Mouse (Mus musculus): ENCODE results near the gene Rab11a. TPM values are rescaled to one million over a fixed set of nuclear protein-coding genes. Genes with fewer than 3 reads are reported as not detected.
A peak's percentile ranks its signal among the peaks of the same experiment; 100 is the strongest.

The Rab11a gene
- polyA plus RNA-seq, 1 experiment from 2014 or later: 318 TPM

DNA sequence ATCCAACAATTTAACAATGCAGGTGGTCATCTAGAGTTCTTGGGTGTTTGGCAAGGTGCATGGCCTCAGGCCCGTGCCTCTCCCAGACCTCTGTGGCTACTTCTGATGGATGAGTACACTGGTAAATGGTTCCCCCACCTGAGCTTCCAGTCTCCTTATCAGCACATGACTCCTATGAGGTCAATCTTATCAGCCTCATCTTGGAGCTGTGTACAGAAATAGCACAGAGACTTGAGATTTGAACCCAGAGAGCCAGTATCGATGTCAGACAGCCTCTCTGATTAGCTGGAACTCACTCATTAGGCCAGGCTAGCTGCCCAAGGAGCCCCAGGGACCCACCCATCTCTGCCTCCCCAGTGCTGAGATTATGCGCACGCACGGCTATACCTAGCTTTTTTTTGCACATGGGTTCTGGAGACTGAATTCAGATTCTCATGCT is 32.9 kb upstream of the Rab11a start:
- Histone ChIP-seq H3K9me3 (no peaks in the 10 kb centered on the region), H3K4me1 (peaks cover 37% of the 10 kb centered on the region), H3K27ac (no peak overlapping the region), H3K36me3 (no peaks in the 10 kb centered on the region), H3K4me3 (no peak overlapping the region), H3K27me3 (ENCODE audit: insufficient read depth, poor library complexity, severe bottlenecking) (no peaks in the 10 kb centered on the region)
- WGBS: 65% methylated on average over 5 of the region's 5 CpGs
- no peak for DNase-seq (ENCODE audit: low spot score)

DNA sequence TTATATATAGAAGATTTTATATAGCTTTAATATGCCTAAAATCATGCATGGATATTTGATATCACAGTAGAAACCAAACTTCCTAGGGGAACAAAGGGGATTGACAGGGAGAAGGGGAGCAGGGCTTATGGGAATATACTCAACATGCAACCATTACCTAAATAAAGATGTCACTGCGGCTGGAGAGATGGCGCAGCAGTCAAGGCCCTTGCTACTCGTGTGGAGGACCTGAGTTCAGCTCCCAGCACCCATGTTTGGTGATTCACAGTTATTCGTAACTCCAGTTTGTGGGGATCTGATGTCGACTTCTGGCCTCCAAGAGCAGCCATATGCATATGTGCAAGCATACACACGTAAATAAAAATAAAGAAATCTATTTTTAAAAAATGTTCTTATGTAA is 32.4 kb upstream of the Rab11a start:
- Histone ChIP-seq H3K36me3 (no peaks in the 10 kb centered on the region), H3K9me3 (no peaks in the 10 kb centered on the region)

DNA sequence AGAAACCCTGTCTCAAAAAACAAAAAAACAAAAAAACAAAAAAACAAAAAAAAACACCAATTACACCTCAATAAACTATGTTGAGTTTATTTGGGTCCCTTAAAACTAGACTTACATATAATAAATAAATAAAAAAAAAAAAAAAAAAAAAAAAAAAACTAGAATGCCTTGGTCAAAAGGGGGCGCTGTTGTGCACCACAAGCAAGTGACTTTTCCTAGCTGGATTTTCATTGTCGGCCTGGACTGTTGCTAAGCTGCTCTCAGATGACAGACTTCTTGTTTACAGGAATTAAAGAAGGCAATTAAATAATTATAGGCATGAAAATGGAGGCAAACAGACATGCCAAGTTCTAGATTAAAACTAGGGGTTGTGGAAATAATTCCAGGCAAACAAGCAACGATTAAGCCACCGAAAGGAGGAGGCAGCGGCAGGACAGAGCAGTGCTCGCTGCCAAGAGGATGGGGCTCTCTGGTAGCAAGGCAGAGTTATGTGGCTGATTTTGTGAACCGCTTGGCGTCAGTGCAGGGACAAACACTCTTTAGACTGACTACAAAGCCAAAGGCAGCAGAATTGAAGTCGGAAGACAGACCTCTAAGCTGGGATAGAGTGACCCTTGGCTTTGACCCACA is 31.6 kb upstream of the Rab11a start:
- H3K4me3 ChIP-seq: no peak overlapping the region
- no peaks in the 10 kb centered on the region for H3K9me3 ChIP-seq
- no peaks in the 10 kb centered on the region for H3K36me3 ChIP-seq
- WGBS: 50% methylated on average over 9 of the region's 9 CpGs
- H3K27ac ChIP-seq: 0 out of 2 replicates have a peak overlapping the region, but pooled peaks have one; percentile 22
- no peak for DNase-seq (ENCODE audit: low spot score)
- H3K27me3 ChIP-seq (ENCODE audit: insufficient read depth, poor library complexity, severe bottlenecking): no peaks in the 10 kb centered on the region
- peaks cover 26% of the 10 kb centered on the region for H3K4me1 ChIP-seq

More for the DNA sequence above, 32.4 kb upstream of the Rab11a start:
- Histone ChIP-seq H3K27ac (no peak overlapping the region), H3K4me1 (peaks cover 32% of the 10 kb centered on the region), H3K27me3 (ENCODE audit: insufficient read depth, poor library complexity, severe bottlenecking) (no peaks in the 10 kb centered on the region), H3K4me3 (no peak overlapping the region)
- no peak for DNase-seq (ENCODE audit: low spot score)
- 91% methylated on average over 6 of the region's 6 CpGs for WGBS

DNA sequence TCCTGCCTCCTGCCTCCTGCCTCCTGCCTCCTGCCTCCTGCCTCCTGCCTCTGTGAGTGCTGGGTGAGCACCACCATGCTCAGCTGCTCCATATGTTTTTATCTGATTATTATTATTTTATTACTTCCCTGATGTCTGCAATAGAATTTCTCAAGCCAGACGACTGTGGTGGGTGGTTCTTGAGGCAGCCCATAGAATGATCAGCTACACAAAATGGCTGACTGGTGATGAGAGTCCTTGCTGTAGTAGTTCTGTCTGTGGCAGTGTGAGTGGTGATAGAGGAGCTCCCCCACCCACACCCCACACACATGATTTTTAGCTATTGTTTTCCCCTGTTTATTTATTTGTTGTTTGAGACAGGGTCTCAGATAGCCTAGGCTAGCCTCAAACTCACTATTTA is 30.2 kb upstream of the Rab11a start:
- DNase-seq (ENCODE audit: low spot score): no peak
- 63% methylated on average over 1 of the region's 1 CpGs for WGBS
- Histone ChIP-seq H3K4me3 (no peak overlapping the region), H3K9me3 (no peaks in the 10 kb centered on the region), H3K4me1 (peaks cover 16% of the 10 kb centered on the region), H3K27ac (no peak overlapping the region), H3K36me3 (no peaks in the 10 kb centered on the region), H3K27me3 (ENCODE audit: insufficient read depth, poor library complexity, severe bottlenecking) (no peaks in the 10 kb centered on the region)

DNA sequence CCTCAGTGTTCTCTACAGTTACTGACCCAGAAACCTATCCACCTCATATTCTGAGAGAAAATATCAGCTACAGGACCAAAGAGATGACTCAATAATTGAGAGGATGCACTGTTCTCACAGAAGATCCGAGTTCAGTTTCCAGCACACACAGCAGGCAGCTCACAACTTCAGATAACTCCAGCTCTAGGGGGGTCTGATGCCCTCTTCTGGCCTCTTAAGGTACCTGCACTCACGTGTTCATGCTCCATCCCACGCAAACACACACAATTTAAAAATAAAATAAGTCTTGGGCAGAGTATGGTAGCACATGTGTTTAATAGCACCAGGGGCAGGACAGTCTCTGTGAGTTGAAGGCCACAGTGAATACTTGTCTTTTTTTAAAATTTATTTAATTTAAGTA is 28.6 kb upstream of the Rab11a start:
- H3K4me3 ChIP-seq: no peak overlapping the region
- peaks cover 8% of the 10 kb centered on the region for H3K4me1 ChIP-seq
- no peak overlapping the region for H3K27ac ChIP-seq
- WGBS: 88% methylated on average over 3 of the region's 3 CpGs
- no peak for DNase-seq (ENCODE audit: low spot score)
- no peaks in the 10 kb centered on the region for H3K27me3 ChIP-seq (ENCODE audit: insufficient read depth, poor library complexity, severe bottlenecking)
- H3K36me3 ChIP-seq: no peaks in the 10 kb centered on the region
- H3K9me3 ChIP-seq: no peaks in the 10 kb centered on the region

DNA sequence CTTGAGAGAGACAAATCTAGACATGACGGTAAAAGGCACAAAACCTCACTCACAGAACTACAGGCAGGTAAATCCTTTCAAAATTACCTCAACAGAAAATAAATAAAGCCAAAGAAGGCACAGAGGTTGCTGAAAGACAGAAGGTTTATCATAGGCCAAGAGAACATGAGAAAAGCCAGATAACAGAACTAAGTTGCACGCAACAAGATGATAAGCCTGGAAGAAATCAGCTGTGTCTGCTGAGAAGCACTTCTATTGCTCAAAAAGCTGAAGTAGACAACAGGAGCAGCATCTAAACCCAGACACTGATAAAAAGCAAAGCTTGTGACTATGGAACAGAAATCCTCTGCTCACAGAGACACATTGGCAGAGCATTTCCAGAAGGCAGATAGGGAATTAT is 27.3 kb upstream of the Rab11a start:
- Histone ChIP-seq H3K36me3 (no peaks in the 10 kb centered on the region), H3K9me3 (no peaks in the 10 kb centered on the region), H3K27me3 (ENCODE audit: insufficient read depth, poor library complexity, severe bottlenecking) (no peaks in the 10 kb centered on the region), H3K4me1 (0 out of 2 replicates have a peak, but pooled peaks cover 2% of the 10 kb centered on the region), H3K27ac (no peak overlapping the region), H3K4me3 (no peak overlapping the region)
- 35% methylated on average over 2 of the region's 2 CpGs for WGBS
- no peak for DNase-seq (ENCODE audit: low spot score)

DNA sequence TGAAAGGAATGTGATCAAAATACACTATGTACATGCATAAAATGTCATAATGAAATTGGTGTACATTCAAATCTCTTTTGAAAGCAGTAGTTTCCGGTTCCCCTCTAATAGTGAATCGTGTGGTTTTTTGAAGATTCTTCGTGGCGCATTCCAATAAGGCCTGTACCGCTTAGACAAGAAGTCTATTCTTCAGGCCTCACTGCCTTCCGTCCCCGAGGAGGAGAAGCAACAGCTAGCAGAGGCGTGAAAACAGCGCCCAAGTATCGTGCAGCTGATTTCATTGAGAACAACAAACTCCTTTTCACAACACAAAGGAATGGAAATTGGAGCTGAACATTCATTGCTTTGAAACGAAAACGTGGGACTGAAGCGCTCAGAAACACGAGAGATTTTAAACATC is 20.5 kb upstream of the Rab11a start:
- Histone ChIP-seq H3K4me1 (no peaks in the 10 kb centered on the region), H3K9me3 (no peaks in the 10 kb centered on the region), H3K4me3 (no peak overlapping the region), H3K27ac (no peak overlapping the region), H3K27me3 (ENCODE audit: insufficient read depth, poor library complexity, severe bottlenecking) (no peaks in the 10 kb centered on the region), H3K36me3 (no peaks in the 10 kb centered on the region)
- DNase-seq (ENCODE audit: low spot score): no peak
- 86% methylated on average over 14 of the region's 14 CpGs for WGBS

DNA sequence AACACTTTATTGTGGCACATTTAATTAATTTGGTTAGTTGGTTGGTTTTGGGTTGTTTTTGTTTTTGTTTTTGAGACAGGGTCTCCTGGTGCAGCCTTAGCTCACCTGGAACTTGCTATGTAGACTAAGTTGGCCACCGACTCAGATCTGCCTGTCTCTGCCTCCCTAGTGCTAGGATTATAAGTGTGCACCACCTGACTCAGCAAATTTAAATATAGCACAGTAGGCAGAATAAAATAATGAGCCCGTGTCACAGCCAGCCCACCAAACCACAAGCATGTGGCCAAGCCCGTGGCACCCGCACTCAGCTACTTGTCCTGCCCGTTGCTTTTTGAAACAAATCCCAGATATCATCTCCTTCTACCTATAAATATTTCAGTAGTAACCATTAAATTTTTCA is 15.0 kb upstream of the Rab11a start:
- Histone ChIP-seq H3K4me1 (no peaks in the 10 kb centered on the region), H3K36me3 (no peaks in the 10 kb centered on the region), H3K27ac (no peak overlapping the region), H3K9me3 (no peaks in the 10 kb centered on the region), H3K27me3 (ENCODE audit: insufficient read depth, poor library complexity, severe bottlenecking) (no peaks in the 10 kb centered on the region), H3K4me3 (no peak overlapping the region)
- DNase-seq (ENCODE audit: low spot score): no peak
- 90% methylated on average over 5 of the region's 5 CpGs for WGBS

DNA sequence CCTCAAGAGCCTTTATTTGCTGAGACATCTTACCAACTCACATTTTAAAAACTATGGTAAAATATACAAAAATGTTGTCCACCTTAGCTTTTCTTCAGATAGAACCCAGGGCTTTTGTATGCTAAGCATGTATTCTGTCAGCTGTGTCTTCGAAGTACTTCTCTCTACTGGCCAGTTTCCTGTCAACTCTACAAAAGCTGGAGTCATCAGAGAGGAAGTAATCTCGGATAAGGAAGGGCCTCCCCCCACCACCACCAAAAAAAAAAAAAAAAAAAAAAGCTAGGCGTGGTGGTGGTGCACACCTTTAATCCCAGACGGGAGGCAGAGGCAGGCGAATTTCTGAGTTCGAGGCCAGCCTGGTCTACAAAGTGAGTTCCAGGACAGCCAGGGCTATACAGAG is 11.8 kb upstream of the Rab11a start:
- no peak for DNase-seq (ENCODE audit: low spot score)
- Histone ChIP-seq H3K36me3 (no peaks in the 10 kb centered on the region), H3K9me3 (no peaks in the 10 kb centered on the region), H3K27me3 (ENCODE audit: insufficient read depth, poor library complexity, severe bottlenecking) (no peaks in the 10 kb centered on the region), H3K27ac (no peak overlapping the region), H3K4me1 (no peaks in the 10 kb centered on the region), H3K4me3 (no peak overlapping the region)
- 67% methylated on average over 6 of the region's 6 CpGs for WGBS

DNA sequence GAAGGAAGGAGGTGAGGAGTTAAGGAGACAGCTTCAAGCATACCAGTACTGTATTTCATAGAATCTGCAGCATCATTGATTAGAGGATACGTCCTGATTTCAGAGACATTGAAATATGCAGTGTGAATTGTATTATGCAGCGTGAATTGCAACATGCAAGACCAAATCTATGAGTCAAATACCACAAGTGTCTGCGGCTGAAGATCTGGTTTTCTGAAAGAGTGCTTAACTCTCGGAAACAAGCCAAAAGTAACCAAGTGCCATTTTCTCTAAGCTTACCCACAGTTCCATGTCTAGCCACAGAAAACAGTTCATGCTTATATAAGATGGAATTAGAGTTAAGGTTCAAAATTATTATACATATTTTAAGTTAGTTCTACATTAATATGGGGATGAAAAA is 10.2 kb upstream of the Rab11a start:
- no peak overlapping the region for H3K4me3 ChIP-seq
- WGBS: 64% methylated on average over 4 of the region's 4 CpGs
- no peak for DNase-seq (ENCODE audit: low spot score)
- no peaks in the 10 kb centered on the region for H3K36me3 ChIP-seq
- no peaks in the 10 kb centered on the region for H3K27me3 ChIP-seq (ENCODE audit: insufficient read depth, poor library complexity, severe bottlenecking)
- no peak overlapping the region for H3K27ac ChIP-seq
- no peaks in the 10 kb centered on the region for H3K9me3 ChIP-seq
- no peaks in the 10 kb centered on the region for H3K4me1 ChIP-seq

DNA sequence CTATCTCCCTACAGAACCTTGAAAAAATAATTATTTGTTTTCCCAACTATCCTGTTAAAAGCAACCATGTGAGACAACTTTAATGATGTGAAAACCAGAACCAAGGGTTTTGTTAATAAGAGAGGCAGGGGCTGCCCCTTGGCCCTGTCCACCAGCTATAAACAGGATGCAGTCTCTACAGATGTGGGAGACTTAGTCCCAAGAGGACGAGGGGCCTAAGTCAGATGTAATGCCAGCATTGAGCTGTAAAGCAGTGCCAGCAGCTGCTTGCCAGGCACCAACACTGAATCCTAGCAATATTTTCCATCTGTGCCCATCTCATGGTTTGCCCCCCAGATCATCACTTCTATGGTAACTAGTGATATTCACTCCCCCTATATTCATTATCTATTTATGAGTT is 4.9 kb upstream of the Rab11a start:
- H3K27ac ChIP-seq: no peak overlapping the region
- H3K4me1 ChIP-seq: no peaks in the 10 kb centered on the region
- 75% methylated on average over 1 of the region's 1 CpGs for WGBS
- no peak overlapping the region for H3K4me3 ChIP-seq
- no peaks in the 10 kb centered on the region for H3K27me3 ChIP-seq (ENCODE audit: insufficient read depth, poor library complexity, severe bottlenecking)
- no peak for DNase-seq (ENCODE audit: low spot score)
- no peaks in the 10 kb centered on the region for H3K36me3 ChIP-seq
- no peaks in the 10 kb centered on the region for H3K9me3 ChIP-seq

DNA sequence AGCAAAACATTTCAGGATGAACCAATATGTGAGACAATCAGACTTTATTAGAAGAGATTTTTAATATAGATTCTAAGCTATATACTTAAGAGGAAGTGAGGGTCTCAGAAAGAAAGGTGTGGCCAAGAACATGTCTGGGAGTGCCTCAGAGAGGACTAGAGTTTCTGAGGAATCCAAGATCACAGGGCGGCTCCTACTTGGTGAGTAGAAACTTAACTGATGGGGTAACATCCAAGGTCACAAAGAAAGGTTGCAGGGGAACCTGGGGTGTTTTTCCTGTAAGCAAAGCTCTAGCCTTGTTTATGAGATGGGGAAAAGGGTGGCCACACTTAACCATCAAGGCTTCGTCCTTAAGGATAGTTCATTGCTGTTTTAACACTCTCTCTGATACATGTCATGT is 1.4 kb upstream of the Rab11a start:
- H3K36me3 ChIP-seq: no peaks in the 10 kb centered on the region
- 77% methylated on average over 2 of the region's 2 CpGs for WGBS
- peaks cover 8% of the 10 kb centered on the region; the same call in 1 of the 2 replicates for H3K4me1 ChIP-seq
- no peak overlapping the region for H3K27ac ChIP-seq
- H3K4me3 ChIP-seq: no peak overlapping the region
- no peaks in the 10 kb centered on the region for H3K9me3 ChIP-seq
- no peaks in the 10 kb centered on the region for H3K27me3 ChIP-seq (ENCODE audit: insufficient read depth, poor library complexity, severe bottlenecking)
- DNase-seq (ENCODE audit: low spot score): no peak

DNA sequence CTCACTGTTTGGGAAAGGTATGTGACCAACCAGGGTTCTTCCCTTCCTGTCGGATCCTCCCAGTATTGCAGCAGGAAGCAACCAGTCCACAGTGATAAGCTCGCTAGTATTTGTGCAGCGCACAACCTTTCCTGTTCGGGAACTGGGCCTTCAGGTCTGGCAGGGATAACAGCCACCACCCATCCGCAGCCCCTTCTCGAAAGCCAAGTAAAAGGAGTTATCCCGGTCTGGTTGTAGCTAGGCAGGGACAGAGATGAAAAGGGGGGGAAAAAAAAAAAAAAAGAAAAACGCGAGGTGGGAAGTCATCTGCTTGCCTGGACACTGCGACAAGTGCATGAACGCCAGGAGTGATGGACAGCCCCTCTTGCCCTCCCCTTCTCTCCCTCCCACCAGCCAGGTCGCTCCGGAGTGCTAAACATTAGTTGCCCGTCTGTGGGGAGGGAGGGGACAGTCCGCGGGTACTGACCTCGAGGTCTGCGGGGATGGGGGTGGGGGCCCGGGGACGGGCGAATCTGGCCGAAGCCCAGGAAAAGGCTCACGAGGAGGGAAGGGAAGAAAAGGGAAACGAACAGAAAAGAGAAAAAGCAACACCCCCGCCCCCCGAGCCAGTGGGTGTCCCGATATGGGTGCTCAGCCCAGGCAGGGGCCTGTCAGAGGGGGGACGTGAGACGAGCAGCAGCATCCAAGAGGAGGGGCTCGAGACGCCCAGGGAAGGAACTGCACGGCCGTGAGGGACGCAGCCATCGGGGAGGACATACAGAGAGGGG is 736 bp downstream of the Rab11a start:
- H3K4me1 ChIP-seq: peaks cover 8% of the 10 kb centered on the region; the same call in 1 of the 2 replicates
- under 1% methylated on average over 34 of the region's 35 CpGs for WGBS
- H3K9me3 ChIP-seq: no peaks in the 10 kb centered on the region
- H3K4me3 ChIP-seq: peak overlapping the region; percentile 99
- H3K27me3 ChIP-seq (ENCODE audit: insufficient read depth, poor library complexity, severe bottlenecking): no peaks in the 10 kb centered on the region
- no peaks in the 10 kb centered on the region for H3K36me3 ChIP-seq
- DNase-seq (ENCODE audit: low spot score): peak; percentile 88
- peak overlapping the region; percentile 96 for H3K27ac ChIP-seq
